31 mouse cellular contexts compared by ENCODE assay signal in the genomic region with DNA sequence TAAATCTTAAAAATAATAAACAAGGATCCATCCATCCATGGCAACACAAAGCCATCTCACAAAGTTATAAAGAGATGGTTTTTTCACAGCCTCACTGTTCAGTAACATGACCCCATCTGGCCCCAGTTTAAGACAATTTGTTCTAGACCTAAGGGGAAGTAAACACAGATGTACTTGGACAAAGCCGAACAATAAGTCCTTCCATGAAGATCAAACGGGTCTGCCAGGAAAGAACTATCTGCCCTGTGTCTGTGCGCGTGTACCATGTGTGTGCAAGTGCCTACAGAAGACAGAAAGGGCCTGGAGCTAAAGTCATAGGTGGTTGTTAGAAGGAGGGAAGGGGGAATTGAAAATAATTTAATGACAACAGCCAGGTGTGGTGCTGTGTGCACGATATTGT.
"Had no signal": no experiment of that assay in that cellular context is flagged by ENCODE, and none has a peak within 500 bp of the region (broad histone marks: within the 10 kb centered on the region; RNA-seq: fewer than 3 reads in every experiment).

No protein-coding gene starts in this region.

- H3K4me2 ChIP-seq: heart, embryonic 11.5 days; heart, embryonic 12.5 days; heart, embryonic 13.5 days; heart, embryonic 15.5 days; hindbrain, embryonic 12.5 days; hindbrain, embryonic 13.5 days; hindbrain, embryonic 14.5 days; hindbrain, embryonic 15.5 days; intestine, embryonic 15.5 days; kidney, embryonic 15.5 days had no signal

- H3K4me3 ChIP-seq: heart, adult 2 months; heart, embryonic 12.5 days; heart, embryonic 13.5 days; heart, embryonic 15.5 days; hindbrain, embryonic 10.5 days; hindbrain, embryonic 12.5 days; hindbrain, embryonic 13.5 days; hindbrain, embryonic 15.5 days; intestine, embryonic 15.5 days; kidney, embryonic 15.5 days; layer of hippocampus, adult 2 months had no signal

- H3K27me3 ChIP-seq: heart, embryonic 12.5 days; hindbrain, embryonic 12.5 days; hindbrain, embryonic 15.5 days; intestine, embryonic 15.5 days; kidney, embryonic 15.5 days had no signal

- H3K36me3 ChIP-seq: heart, embryonic 12.5 days; heart, embryonic 13.5 days; heart, embryonic 15.5 days; hindbrain, embryonic 10.5 days; hindbrain, embryonic 12.5 days; hindbrain, embryonic 13.5 days; hindbrain, embryonic 15.5 days; intestine, embryonic 15.5 days; kidney, embryonic 15.5 days had no signal

- H3K9ac ChIP-seq: heart, embryonic 12.5 days; heart, embryonic 13.5 days; heart, embryonic 15.5 days; hindbrain, embryonic 12.5 days; hindbrain, embryonic 13.5 days; hindbrain, embryonic 14.5 days; hindbrain, embryonic 15.5 days; intestine, embryonic 15.5 days; kidney, embryonic 15.5 days had no signal

- DNase-seq: heart, adult 2 months; heart, postnatal 10 days; heart, postnatal 14 days; heart, postnatal 36 days; heart, postnatal 4 days; kidney, adult 11 months; kidney, adult 18-20 months; kidney, adult 2 months; kidney, adult 8-10 months; kidney, adult 9 months; kidney, postnatal 36 days; layer of hippocampus, adult 9-11 months; layer of hippocampus, postnatal 36 days had no signal

- H3K9me3 ChIP-seq: heart, embryonic 12.5 days; heart, embryonic 13.5 days; heart, embryonic 15.5 days; hindbrain, embryonic 10.5 days; hindbrain, embryonic 12.5 days; hindbrain, embryonic 13.5 days; hindbrain, embryonic 15.5 days; intestine, embryonic 15.5 days; kidney, embryonic 15.5 days had no signal

- H3K4me1 ChIP-seq: heart, embryonic 15.5 days; hindbrain, embryonic 10.5 days; hindbrain, embryonic 12.5 days; hindbrain, embryonic 13.5 days; hindbrain, embryonic 15.5 days; intestine, embryonic 15.5 days had no signal

- ATAC-seq: hindbrain, embryonic 16.5 days; hindbrain, postnatal 0 days; inflammation-experienced regulatory T-cells, adult 6 months; intestine, embryonic 15.5 days; intestine, embryonic 16.5 days; intestine, postnatal 0 days had no signal

- H3K27ac ChIP-seq: heart, adult 2 months; heart, embryonic 13.5 days; heart, embryonic 15.5 days; hindbrain, embryonic 10.5 days; hindbrain, embryonic 12.5 days; hindbrain, embryonic 13.5 days; hindbrain, embryonic 14.5 days; hindbrain, embryonic 15.5 days; hindbrain, postnatal 0 days; intestine, embryonic 15.5 days; kidney, embryonic 15.5 days; kidney, postnatal 0 days; layer of hippocampus, adult 2 months had no signal
